Mouse (Mus musculus) cerebellum, adult 2 months (tissue): ENCODE measurements at regions not wholly inside any gene's neighbourhood (a gene's known extent, or its start where the extent isn't known, plus 50 kb on each side); places are given as distances from the start of the nearest gene placed in this dataset.

Experiments
- CTCF ChIP-seq: fragments of 200-500 bp; IDR thresholded peaks from 2 replicates; pipeline ENCODE4 v1.5.1; 2011; ENCODE audit warnings: low read depth, mild to moderate bottlenecking, control low read depth, low read length, moderate library complexity, borderline replicate concordance; ENCODE audit not compliant: insufficient read depth
- POLR2A ChIP-seq: fragments of 200-500 bp; IDR thresholded peaks from 2 replicates; pipeline ENCODE4 v1.6.1; 2011; ENCODE audit warnings: low read length, control low read depth, borderline replicate concordance; ENCODE audit not compliant: insufficient read depth

DNA sequence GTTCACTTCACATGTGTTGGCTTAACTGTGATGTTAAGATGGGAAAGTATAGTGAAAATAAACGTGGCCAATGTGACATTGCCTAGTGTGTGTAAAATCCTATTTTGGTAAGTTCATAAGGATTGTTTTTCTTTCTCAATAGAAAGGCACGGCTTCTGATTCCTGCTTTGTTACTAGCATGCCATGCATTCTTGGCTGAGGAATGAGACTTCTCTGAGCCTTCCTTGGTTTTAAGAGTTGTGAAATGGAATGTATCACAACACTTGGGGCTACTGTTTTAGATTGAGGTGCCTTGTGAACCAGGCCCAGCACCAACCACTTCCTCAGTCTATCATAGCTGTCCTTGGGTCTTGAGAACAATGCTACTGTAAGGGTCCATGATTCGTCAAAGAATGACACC, 577.3 kb downstream of the Tmem132b start:
- TF ChIP-seq CTCF (no peak), POLR2A (no peak)
